Mouse (Mus musculus) mesoderm, embryonic 11.5 days (tissue): ENCODE data around the gene Klhdc4.

Source experiments
- DNase-seq: peaks from one replicate; pipeline ENCODE4 v3.0.0-alpha.2; 2012; ENCODE audit warnings: low read depth, low spot score

Klhdc4 gene

DNA sequence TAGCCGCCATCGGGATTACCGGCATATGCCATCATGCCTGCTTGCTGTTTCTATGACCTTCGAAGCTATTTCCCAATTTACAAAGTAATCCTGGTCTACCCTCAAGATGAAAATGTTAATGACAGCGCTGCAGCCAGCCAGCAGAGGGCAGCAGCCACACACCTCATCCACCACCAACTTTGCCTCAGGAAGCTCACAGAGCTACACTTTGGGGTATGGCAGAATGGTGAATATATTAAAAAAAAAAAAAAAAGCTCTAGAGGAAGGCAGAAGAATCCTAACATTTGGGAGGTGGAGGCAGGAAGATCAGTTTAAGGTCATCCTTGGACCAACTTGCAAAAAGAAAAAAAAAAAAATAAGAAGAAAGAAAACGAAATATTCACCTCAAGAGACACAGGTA is 20.6 kb upstream of the Klhdc4 start:
- peak; percentile 83 for DNase-seq

DNA sequence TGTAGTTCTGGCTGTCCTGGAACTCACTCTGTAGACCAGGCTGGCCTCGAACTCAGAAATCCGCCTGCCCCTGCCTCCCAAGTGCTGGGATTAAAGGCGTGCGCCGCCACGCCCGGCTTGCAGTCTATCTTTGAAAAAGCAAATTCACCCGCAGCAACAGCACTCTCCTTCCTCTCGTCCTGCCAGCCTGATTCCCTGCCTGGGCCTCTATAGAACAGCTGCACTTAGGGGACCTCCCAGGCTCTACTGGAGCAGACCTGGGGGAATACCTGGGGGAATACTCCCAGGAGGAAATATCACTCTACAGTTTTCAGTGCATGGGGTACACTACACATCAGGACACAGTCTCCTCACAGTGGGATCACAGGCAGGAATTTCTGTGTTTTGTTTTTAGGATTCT is 19.9 kb upstream of the Klhdc4 start:
- DNase-seq: no peak

DNA sequence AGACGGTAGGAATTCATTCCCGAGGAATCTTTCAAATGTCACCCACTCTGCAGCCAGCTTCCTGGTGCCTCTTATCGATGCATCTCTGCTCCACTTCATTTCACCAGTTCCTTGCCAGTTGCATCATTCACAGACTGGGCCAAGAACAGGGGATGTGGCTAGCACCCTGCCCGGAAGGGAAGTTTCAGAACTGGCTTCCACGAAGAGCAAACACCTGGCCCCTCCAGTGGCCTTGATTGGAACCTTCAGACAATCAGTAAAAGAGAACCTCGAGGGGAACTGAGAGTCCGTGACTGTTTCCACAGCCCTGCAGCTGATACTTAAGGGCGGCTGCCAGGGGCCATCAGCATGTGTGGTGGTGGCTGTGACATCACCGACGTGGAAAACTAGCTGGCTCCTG is 19.1 kb upstream of the Klhdc4 start:
- DNase-seq: no peak

DNA sequence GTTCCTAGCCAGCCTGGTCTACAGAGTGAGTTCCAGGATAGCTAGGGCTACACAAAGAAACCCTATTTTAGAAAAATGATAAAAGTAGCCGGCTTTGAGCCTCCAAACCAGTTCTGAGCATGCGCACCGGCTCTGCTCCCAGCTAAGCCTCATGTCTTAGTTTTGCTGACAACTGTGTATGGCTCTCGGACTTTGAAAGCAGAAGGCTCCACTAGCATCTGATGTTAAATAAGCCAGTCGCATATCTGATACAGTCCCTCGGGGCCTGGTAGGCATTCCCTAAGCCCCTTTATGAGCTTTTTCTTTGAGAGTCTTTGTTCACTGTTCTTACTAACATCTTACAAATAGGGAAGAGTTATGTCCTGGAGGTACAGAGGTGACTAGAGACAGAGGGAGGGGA is 18.6 kb upstream of the Klhdc4 start:
- DNase-seq: no peak

DNA sequence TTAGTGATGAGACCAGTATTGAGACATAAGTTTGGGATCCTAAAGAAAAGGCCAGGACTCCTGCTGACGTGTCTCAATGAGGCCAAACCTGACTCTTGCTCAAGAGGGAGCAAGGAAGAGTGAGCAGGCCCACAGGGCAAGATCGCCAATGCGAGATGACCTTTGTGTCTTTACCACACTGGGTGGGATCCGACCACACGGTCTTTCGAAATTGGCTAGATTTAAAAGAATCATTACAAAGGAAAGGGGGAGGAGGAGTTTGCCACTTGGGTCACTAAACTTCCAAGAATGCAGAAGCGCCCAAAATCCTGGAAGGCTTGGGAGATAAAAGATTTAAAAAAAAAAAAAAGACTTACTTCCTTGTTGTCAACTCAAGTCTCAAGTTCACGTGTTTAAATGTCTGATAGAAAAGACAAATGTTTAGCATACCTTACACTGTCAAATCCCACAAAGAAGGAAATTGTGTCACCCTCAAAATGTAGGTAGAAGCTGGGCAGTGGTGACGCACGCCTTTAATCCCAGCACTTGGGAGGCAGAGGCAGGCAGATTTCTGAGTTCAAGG is 18.0 kb upstream of the Klhdc4 start:
- no peak for DNase-seq

DNA sequence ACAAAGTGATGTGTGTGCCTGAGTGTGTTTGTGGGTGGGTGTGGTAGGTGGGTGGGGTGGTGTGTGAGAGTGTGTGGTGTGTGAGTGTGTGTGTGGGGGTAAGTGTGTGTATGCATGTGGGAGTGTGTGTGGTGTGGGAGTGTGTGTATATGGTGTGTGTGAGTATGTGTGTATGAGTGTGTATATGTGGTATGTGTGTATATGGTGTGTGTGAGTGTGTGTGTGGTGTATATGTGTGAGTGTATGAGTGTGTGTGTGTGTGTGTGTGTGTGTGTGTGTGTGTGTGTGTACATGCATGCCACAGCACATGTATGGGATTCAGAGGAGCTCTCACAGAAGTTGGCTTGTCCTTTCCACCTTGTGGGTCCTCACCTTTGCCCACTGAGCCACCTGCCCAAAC is 17.4 kb upstream of the Klhdc4 start:
- no peak for DNase-seq

DNA sequence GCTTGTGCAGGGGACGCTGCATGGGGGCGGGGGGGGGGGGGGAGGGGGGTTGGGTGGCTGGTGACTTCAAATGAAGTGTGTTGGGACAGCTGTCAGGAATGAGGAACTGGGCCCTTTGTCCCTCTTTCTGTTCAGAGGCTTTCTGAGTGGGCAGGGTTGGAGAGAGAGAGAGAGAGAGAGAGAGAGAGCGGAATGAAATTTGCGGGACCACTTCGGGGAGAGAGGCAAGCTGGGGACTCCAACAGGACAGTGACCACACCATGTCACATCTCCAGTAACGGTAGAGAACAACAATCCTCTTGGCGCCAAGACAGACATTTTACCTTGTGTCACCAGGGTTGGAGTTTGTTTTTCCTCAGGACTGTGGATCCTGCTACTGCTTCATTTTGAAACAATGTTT is 15.4 kb upstream of the Klhdc4 start:
- DNase-seq: no peak

DNA sequence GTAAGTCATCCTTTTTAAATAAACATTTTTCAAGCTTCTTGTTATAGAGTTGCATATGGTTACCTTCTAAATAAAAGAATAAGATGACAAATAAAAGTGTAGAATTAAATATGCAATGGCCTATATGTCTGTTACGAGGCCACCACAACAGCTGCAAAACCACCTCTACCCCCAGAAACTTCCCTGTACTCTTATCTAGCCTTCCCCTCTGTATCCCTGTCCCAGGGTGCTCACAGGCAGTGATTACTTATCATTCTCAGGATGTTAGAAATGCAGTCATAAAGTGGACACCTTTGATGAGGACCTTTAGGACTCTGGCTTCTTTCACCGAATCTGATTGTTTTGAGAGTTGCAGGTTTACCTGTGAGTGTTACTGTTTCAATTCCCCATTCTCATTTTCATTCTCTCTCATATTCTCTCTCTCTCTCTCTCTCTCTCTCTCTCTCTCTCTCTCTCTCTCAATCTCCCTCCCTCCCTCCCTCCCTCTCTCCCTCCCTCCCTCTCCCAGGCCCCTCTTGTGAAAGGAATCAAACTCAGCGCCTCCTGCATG is 13.9 kb upstream of the Klhdc4 start:
- DNase-seq: no peak

DNA sequence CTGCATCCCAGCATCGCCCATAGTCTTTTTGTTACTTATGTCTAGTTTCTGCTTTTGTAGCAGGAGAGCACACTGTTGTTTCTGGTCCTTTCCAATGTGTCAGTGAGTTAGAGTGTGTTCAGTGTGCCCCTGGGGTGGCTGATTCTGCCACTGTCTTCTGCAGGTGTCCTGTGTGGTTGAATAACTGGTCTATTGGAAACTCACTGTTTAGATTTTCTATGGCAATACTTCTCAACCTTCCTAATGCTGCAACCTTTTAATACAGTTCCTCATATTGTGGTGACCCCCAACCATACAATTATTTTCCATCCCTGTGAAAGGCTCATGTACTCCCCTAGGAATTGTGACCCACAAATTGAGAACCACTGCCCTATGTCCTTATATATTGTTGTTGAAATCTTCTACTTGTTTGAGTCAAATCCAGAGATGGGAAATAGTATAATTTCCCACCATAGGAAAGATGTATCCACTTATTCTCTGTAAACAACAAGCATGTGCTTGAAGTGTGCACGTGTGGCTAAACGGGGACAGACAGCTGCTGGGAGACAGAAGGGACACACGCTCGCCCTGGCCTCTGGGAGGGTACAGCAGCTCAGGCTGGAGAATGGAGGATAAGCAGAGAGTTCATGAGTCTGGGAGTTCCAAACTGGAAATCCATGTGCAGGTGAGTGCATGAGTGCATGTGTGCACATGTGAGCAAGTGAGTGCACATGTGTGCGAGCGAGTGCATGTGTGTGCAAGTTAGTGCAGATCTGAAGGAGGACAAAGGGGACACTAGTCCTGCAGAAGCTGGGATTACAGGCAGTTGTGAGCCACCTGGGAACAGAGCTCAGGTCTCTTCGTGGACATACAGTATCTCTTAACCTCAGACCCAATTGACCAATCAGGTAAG is 12.9 kb upstream of the Klhdc4 start:
- no peak for DNase-seq

DNA sequence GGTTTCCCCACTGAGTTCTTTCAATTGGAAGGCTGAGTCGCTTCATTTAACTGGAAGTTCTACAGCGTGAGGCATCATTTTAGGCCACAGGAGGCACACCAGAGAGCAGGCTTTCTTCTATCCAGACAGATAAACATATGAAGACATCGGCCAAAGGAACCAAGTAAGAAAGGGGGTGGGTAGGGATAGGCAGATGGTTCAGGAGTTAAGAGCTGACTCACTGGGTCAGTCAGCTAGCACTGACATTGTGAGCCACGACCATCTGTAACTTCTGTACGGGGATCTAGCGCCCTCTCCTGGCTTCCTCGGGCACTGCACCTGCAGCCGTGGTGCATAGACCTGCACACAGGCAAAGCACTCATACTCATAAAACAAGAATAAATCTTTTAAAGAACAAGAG is 11.9 kb upstream of the Klhdc4 start:
- peak; percentile 83 for DNase-seq

DNA sequence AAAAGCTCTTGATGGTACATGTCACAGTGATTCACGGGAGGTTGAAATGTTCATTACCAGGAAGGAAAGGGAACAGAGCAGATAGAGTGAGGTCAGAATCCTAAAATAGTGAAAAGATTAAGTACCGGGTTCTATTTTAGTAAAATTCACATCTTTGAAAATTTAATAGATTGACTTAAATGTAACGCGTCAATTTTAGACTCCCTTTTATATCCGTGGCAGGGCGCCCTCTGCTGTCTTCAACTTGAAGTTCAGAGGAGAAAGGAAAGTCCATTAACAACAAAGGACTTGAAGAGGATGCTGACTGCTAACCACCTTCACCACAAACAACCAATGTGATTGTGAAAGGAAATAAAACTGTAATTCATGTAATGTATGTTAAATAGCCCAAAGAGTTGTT is 3.1 kb upstream of the Klhdc4 start:
- peak; percentile 71 for DNase-seq

DNA sequence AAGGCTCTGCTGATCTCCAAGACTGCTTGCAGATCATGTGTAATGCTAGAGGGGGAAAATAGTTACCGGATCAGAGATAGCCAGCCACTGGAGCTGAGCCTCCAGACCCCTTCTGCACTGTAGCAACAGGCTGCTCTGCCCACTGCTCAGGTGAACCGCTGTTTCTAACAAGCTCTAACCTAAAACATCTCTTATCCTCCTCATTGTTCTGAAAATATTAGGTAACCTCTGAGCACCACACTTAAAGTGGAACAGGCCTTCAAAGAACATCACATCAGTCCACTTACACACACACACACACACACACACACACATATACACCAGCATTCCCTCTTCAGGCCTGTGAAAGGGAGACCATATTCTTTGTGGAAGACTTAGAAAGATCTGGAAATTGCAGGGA is 2.7 kb upstream of the Klhdc4 start:
- no peak for DNase-seq

DNA sequence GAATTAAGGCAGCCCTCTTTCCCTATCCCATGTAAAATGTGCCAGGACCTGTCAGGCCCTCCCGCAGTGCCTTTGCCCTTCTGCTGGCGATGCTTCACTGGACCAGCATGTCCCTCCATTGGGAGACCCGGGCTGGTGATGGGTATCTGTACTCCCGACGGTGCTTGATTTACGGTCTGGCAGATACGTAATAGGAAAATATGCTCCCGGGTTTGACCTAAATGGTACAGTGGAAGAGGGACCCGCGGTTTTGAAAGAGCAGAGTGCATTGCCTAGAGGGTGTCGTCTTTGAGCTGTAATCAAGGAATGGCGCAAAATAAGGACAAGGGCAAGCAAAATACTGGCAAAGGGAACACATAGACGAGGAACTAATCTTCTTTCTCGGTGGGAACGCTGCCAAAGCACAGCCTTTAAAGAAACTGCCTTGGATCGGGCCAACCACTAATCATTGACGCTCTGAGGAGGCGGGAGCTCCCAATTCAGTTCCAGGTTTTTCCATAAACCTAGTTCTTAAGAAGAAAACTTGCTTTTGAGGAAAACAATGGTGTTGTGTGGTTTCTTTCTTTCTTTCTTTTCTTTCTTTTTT is 501 bp upstream of the Klhdc4 start:
- DNase-seq: no peak

DNA sequence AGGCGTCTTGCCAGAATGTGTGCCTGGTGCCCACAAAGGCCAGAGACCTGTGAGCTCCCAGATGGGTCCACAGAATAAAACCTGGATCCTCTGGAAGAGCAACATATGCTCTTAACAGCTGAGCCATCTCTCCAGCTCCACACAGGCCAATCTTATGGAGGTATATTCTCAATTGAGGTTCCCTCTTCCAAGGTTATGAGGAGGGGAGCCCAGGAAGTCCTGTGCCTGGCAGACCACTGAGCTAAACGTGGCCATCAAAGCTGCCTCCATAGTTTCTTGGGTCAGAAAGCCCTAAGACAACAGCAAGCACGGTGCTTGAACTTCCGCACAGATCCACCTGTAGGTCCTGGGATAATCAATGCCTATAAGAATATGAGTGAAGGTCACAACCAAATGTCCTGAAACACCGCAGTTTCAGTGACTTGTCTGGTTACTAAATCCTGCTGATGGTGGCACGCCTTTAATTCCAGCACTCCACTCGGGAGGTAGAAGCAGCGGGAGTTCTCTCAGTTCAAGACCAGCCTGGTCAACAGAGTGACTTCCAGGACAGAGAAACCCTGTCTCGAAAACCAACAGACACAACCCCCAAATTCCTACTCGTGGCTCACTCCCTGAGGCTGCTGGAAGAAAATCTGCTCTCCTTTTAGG is 869 bp downstream of the Klhdc4 start:
- DNase-seq: no peak

DNA sequence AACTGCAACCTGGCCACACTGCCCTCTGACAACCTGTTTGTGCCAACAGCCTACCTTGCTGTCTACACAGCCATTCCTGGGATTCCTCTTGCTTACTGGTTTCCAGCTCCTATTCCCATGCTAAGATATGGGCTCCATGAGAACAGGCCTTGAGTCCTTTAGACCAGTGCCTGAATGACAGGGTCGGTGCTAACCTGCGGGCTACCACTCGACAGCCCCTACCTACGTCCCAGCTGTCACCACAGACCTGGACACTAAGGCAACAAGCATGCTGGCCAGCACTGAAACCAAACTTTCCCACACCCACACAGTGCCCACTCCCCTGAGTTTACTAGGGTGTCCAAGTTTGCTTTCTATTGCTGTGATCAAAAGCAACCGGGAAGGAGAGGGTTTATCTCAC is 1.6 kb downstream of the Klhdc4 start:
- DNase-seq: no peak

DNA sequence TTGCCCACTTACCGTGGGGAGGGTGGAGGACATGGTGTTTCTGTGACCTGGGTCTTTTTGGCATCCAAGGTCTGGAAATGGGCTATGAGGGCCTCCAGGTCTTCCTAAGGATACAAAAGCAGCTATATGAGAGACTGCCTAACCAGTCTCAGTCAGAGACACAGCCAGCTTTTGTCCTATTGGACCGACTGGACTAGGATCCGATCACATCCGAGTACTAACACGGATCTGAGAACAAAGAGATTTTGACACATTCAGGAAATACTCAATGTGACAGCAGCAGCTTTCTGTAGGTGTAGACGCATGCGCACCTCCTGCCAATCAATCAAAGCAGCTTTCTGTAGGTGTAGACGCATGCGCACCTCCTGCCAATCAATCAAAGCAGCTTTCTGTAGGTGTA is 7.6 kb downstream of the Klhdc4 start:
- DNase-seq: no peak

DNA sequence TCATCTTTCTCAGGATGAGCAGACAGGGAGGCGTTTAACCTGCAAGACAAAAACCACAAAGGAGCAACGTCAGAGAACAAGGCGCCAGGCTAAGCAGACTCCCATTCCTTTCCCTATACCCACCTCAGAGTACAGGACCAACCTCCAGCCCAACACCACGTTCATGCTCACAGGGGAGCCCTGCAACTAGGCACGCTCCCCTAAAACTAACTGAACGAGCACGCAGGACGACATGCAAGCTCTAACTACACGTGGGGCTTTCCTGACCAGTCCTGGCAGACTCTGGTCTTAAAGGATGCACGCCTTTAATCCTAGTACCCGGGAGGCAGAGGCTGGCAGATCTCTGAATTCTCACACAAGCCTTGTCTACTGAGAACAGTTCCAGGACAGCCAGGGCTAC is 8.0 kb downstream of the Klhdc4 start:
- no peak for DNase-seq

DNA sequence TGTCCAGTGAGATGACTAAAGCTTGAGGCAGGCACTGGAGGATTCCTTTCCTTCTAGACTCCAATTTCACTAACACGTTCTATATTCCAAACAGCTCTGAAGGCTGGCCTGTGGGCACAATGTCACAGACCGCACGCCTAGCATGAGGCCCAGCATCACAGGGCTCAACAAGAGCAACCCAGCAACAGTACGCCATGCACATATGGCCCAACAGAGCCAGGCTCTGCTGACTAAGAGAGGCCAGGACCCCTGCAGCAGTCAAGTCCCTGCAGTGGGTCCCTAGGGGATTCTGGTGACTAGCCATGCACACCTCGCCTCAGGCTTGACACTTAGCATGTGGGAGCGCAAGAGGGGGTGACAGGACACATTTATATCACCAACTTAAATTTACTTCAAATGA is 8.5 kb downstream of the Klhdc4 start:
- no peak for DNase-seq

DNA sequence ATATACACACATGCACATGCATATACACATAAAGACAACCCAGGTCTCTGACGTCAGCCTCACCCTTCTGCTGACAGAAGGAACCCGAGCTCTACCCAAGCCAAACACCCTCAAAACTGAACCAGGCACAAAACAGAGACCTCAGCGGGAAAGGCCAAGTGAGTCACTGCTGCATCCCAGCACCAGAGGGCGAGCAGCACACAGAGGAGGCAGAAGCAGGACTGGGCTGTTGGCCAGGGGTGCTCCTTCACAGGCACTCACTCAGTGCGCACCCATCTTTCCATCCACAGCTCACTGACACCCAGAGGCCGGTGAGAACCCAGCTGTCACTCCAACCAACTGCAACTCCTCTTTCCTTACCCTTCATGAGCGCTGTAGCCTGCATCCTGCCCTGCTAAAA is 11.1 kb downstream of the Klhdc4 start:
- DNase-seq: no peak

DNA sequence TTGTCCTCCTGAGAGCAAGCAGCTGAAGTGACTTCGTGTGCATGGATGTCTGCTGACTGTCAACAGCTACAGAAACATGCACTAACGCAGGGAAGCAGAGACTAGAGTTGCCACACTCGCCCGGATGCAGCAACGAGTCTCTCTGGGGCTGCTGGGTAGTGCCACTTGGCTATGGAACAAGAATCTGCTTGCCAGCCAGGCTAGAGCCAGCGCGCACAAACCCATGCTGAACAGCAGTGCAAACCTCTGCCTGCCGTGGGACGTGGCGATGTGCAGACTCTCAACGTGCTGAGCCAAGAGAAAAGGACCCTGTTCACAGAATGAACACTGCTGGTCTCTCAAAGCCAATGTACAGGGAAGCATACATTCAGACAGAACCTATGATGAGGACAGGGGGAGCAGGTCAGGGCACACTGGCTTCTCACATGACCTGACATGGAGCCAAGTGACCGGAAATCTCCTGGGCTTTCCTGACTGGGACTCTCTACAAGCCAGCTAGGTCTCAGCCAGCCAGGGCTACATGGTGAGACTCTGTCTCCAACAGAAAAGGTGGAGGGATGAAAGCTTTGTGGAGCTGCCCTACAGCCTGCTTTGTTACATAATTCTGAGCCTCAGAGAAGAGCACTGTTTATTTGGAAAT is 17.3 kb downstream of the Klhdc4 start:
- DNase-seq: no peak

DNA sequence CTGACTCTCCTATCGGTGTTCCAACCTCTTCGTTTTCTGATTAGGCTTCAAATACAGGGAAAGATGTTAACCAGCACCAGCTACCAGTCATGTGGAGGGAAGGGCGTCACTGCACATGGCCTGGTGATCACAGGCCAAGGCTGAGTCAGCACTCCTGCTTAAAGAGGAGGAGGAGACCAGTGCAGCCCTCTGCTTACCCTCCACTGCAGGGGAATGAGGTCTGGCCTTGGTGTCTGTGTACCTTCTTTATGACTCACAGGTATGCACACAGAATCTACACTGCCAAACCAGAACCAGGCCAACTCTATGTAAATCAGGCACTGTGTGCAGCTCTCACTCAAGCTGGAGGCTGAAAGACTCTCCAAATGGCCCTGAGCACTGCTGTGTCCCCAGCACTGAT is 17.9 kb downstream of the Klhdc4 start:
- no peak for DNase-seq
